Mouse (Mus musculus): ENCODE results near the gene Bst1.

The Bst1 gene

GRCm38 (mm10) chr5:43818695-43819094 is at the start of gene Bst1:
Gene Bst1, plus strand, starts transcription at chr5:43818885.
- DNase-seq (ENCODE audit: low read depth, low spot score): no peak

- DNase-seq (ENCODE audit: low read depth, low spot score): peak; percentile 7
Observed at GRCm38 (mm10) chr5:43770618-43771354, 47.9 kb upstream of the Bst1 start.

GRCm38 (mm10) chr5:43771555-43771954 is 47.1 kb upstream of the Bst1 start:
- peak; percentile 73 for DNase-seq (ENCODE audit: low read depth, low spot score)

- DNase-seq (ENCODE audit: low read depth, low spot score): no peak
Observed at GRCm38 (mm10) chr5:43776407-43776806, 42.3 kb upstream of the Bst1 start.

- no peak for DNase-seq (ENCODE audit: low read depth, low spot score)
Observed at GRCm38 (mm10) chr5:43776993-43777392, 41.7 kb upstream of the Bst1 start.

- DNase-seq (ENCODE audit: low read depth, low spot score): no peak
Observed at GRCm38 (mm10) chr5:43778583-43778982, 40.1 kb upstream of the Bst1 start.

GRCm38 (mm10) chr5:43781423-43781976 is 37.2 kb upstream of the Bst1 start:
- DNase-seq (ENCODE audit: low read depth, low spot score): no peak

- peak; percentile 92 for DNase-seq (ENCODE audit: low read depth, low spot score)
Observed at GRCm38 (mm10) chr5:43781977-43782930, 36.4 kb upstream of the Bst1 start.

- DNase-seq (ENCODE audit: low read depth, low spot score): no peak
Observed at GRCm38 (mm10) chr5:43783996-43784395, 34.7 kb upstream of the Bst1 start.

- no peak for DNase-seq (ENCODE audit: low read depth, low spot score)
Observed at GRCm38 (mm10) chr5:43786607-43787006, 32.1 kb upstream of the Bst1 start.

GRCm38 (mm10) chr5:43787976-43788752 is 30.5 kb upstream of the Bst1 start:
- DNase-seq (ENCODE audit: low read depth, low spot score): no peak

- DNase-seq (ENCODE audit: low read depth, low spot score): no peak
Observed at GRCm38 (mm10) chr5:43792354-43792753, 26.3 kb upstream of the Bst1 start.

- DNase-seq (ENCODE audit: low read depth, low spot score): no peak
Observed at GRCm38 (mm10) chr5:43799530-43799929, 19.2 kb upstream of the Bst1 start.

- DNase-seq (ENCODE audit: low read depth, low spot score): no peak
Observed at GRCm38 (mm10) chr5:43800700-43801099, 18.0 kb upstream of the Bst1 start.

GRCm38 (mm10) chr5:43801253-43801652 is 17.4 kb upstream of the Bst1 start:
- no peak for DNase-seq (ENCODE audit: low read depth, low spot score)

GRCm38 (mm10) chr5:43801798-43802197 is 16.9 kb upstream of the Bst1 start:
- no peak for DNase-seq (ENCODE audit: low read depth, low spot score)

GRCm38 (mm10) chr5:43805401-43805800 is 13.3 kb upstream of the Bst1 start:
- no peak for DNase-seq (ENCODE audit: low read depth, low spot score)

GRCm38 (mm10) chr5:43806340-43806739 is 12.3 kb upstream of the Bst1 start:
- DNase-seq (ENCODE audit: low read depth, low spot score): no peak

- no peak for DNase-seq (ENCODE audit: low read depth, low spot score)
Observed at GRCm38 (mm10) chr5:43806914-43807313, 11.8 kb upstream of the Bst1 start.

- peak; percentile 88 for DNase-seq (ENCODE audit: low read depth, low spot score)
Observed at GRCm38 (mm10) chr5:43807744-43808696, 10.7 kb upstream of the Bst1 start.
